Mouse (Mus musculus): ENCODE results near the gene Slc12a8. TPM values are rescaled to one million over a fixed set of nuclear protein-coding genes. Genes with fewer than 3 reads are reported as not detected.
A peak's percentile ranks its signal among the peaks of the same experiment; 100 is the strongest.

The Slc12a8 gene
- polyA plus RNA-seq, 1 experiment = not detected

- H3K27ac ChIP-seq (ENCODE audit: insufficient read depth, low read depth, low read length) = no peak within 1 kb of the TSS
- peak within 1 kb of the TSS; percentile 57 for H3K4me3 ChIP-seq (ENCODE audit: insufficient read depth, low read length)
- H3K4me1 ChIP-seq (ENCODE audit: control insufficient read depth, insufficient read depth, low read length) = peaks cover 3% of the 10 kb centered on the region; the same call in 1 of the 2 replicates
- TF ChIP-seq POLR2A (IDR thresholded peaks at IDR 0.05; ENCODE audit: borderline replicate concordance, low read depth, low read length) (no peak), CTCF (IDR thresholded peaks at IDR 0.05; ENCODE audit: low read depth, low read length) (no peak)
Observed at GRCm38 (mm10) chr16:33684162-33684702, 167.1 kb downstream of the Slc12a8 start, which contains the start of gene Heg1. Gene Heg1, plus strand, starts transcription at chr16:33684370.

GRCm38 (mm10) chr16:33684703-33685701 lies 167.9 kb downstream of the Slc12a8 start:
- peaks cover 3% of the 10 kb centered on the region; the same call in 1 of the 2 replicates for H3K4me1 ChIP-seq (ENCODE audit: control insufficient read depth, insufficient read depth, low read length)
- peak overlapping the region; percentile 57 for H3K4me3 ChIP-seq (ENCODE audit: insufficient read depth, low read length)
- no peak overlapping the region for H3K27ac ChIP-seq (ENCODE audit: insufficient read depth, low read depth, low read length)
- no peak for TF ChIP-seq CTCF (IDR thresholded peaks at IDR 0.05; ENCODE audit: low read depth, low read length)
- TF ChIP-seq POLR2A (IDR thresholded peaks at IDR 0.05; ENCODE audit: borderline replicate concordance, low read depth, low read length) = no peak

GRCm38 (mm10) chr16:33686056-33686455 lies 168.9 kb downstream of the Slc12a8 start:
- Histone ChIP-seq H3K27ac (ENCODE audit: insufficient read depth, low read depth, low read length) (no peak overlapping the region), H3K4me3 (ENCODE audit: insufficient read depth, low read length) (no peak overlapping the region), H3K4me1 (ENCODE audit: control insufficient read depth, insufficient read depth, low read length) (peaks cover 3% of the 10 kb centered on the region; the same call in 1 of the 2 replicates)
- no peak for TF ChIP-seq POLR2A (IDR thresholded peaks at IDR 0.05; ENCODE audit: borderline replicate concordance, low read depth, low read length)
- no peak for TF ChIP-seq CTCF (IDR thresholded peaks at IDR 0.05; ENCODE audit: low read depth, low read length)

- H3K27ac ChIP-seq (ENCODE audit: insufficient read depth, low read depth, low read length) = no peak overlapping the region
- H3K4me3 ChIP-seq (ENCODE audit: insufficient read depth, low read length) = no peak overlapping the region
- TF ChIP-seq CTCF (IDR thresholded peaks at IDR 0.05; ENCODE audit: low read depth, low read length) = no peak
- TF ChIP-seq POLR2A (IDR thresholded peaks at IDR 0.05; ENCODE audit: borderline replicate concordance, low read depth, low read length) = no peak
- H3K4me1 ChIP-seq (ENCODE audit: control insufficient read depth, insufficient read depth, low read length) = peaks cover 5% of the 10 kb centered on the region
Observed at GRCm38 (mm10) chr16:33687724-33688123, 170.6 kb downstream of the Slc12a8 start.

- Histone ChIP-seq H3K27ac (ENCODE audit: insufficient read depth, low read depth, low read length) (no peak overlapping the region), H3K4me1 (ENCODE audit: control insufficient read depth, insufficient read depth, low read length) (peaks cover 5% of the 10 kb centered on the region), H3K4me3 (ENCODE audit: insufficient read depth, low read length) (no peak overlapping the region)
- TF ChIP-seq CTCF (IDR thresholded peaks at IDR 0.05; ENCODE audit: low read depth, low read length) (no peak), POLR2A (IDR thresholded peaks at IDR 0.05; ENCODE audit: borderline replicate concordance, low read depth, low read length) (no peak)
Observed at GRCm38 (mm10) chr16:33690975-33691747, 174.0 kb downstream of the Slc12a8 start.

GRCm38 (mm10) chr16:33693553-33693952 lies 176.4 kb downstream of the Slc12a8 start:
- H3K27ac ChIP-seq (ENCODE audit: insufficient read depth, low read depth, low read length) = no peak overlapping the region
- no peak for TF ChIP-seq POLR2A (IDR thresholded peaks at IDR 0.05; ENCODE audit: borderline replicate concordance, low read depth, low read length)
- TF ChIP-seq CTCF (IDR thresholded peaks at IDR 0.05; ENCODE audit: low read depth, low read length) = no peak
- H3K4me3 ChIP-seq (ENCODE audit: insufficient read depth, low read length) = no peak overlapping the region
- peaks cover 2% of the 10 kb centered on the region for H3K4me1 ChIP-seq (ENCODE audit: control insufficient read depth, insufficient read depth, low read length)

- H3K4me1 ChIP-seq (ENCODE audit: control insufficient read depth, insufficient read depth, low read length) = no peaks in the 10 kb centered on the region
- TF ChIP-seq POLR2A (IDR thresholded peaks at IDR 0.05; ENCODE audit: borderline replicate concordance, low read depth, low read length) = no peak
- no peak for TF ChIP-seq CTCF (IDR thresholded peaks at IDR 0.05; ENCODE audit: low read depth, low read length)
- H3K27ac ChIP-seq (ENCODE audit: insufficient read depth, low read depth, low read length) = no peak overlapping the region
Observed at GRCm38 (mm10) chr16:33696811-33697575, 179.9 kb downstream of the Slc12a8 start.

GRCm38 (mm10) chr16:33697576-33698276 lies 180.6 kb downstream of the Slc12a8 start:
- TF ChIP-seq POLR2A (IDR thresholded peaks at IDR 0.05; ENCODE audit: borderline replicate concordance, low read depth, low read length) (no peak), CTCF (IDR thresholded peaks at IDR 0.05; ENCODE audit: low read depth, low read length) (no peak)
- Histone ChIP-seq H3K4me1 (ENCODE audit: control insufficient read depth, insufficient read depth, low read length) (no peaks in the 10 kb centered on the region), H3K4me3 (ENCODE audit: insufficient read depth, low read length) (no peak overlapping the region), H3K27ac (ENCODE audit: insufficient read depth, low read depth, low read length) (no peak overlapping the region)

More at GRCm38 (mm10) chr16:33696811-33697575, 179.9 kb downstream of the Slc12a8 start:
- H3K4me3 ChIP-seq (ENCODE audit: insufficient read depth, low read length) = no peak overlapping the region
